Mouse (Mus musculus) testis, adult 2 months (tissue): ENCODE results near the gene Ctdsp1. TPM values are rescaled to one million over a fixed set of nuclear protein-coding genes. Genes with fewer than 3 reads are reported as not detected.
A peak's percentile ranks its signal among the peaks of the same experiment; 100 is the strongest.

Experiments
- H3K27ac ChIP-seq: fragments of 200-500 bp; 2 replicates; pipeline ENCODE4 v1.5.1; 2012; ENCODE audit warnings: low read depth, low read length; ENCODE audit not compliant: control insufficient read depth, insufficient read depth
- H3K27me3 ChIP-seq: fragments of 200-500 bp; 2 replicates; pipeline ENCODE4 v1.6.1; 2012; ENCODE audit warnings: mild to moderate bottlenecking, low read length, moderate library complexity; ENCODE audit not compliant: control insufficient read depth, insufficient read depth
- H3K36me3 ChIP-seq: fragments of 200-500 bp; 2 replicates; pipeline ENCODE4 v1.6.1; 2012; ENCODE audit warnings: mild to moderate bottlenecking, low read length; ENCODE audit not compliant: control insufficient read depth, insufficient read depth
- H3K4me1 ChIP-seq: fragments of 200-500 bp; 2 replicates; pipeline ENCODE4 v1.6.1; 2012; ENCODE audit warnings: low read length; ENCODE audit not compliant: control insufficient read depth, insufficient read depth
- H3K4me3 ChIP-seq: fragments of 200-500 bp; 2 replicates; pipeline ENCODE4 v1.5.1; 2012; ENCODE audit warnings: low read depth, mild to moderate bottlenecking, low read length, moderate library complexity, mixed read lengths; ENCODE audit not compliant: control insufficient read depth
- CTCF ChIP-seq: fragments of 200-500 bp; IDR thresholded peaks from 2 replicates; pipeline ENCODE4 v1.5.1; 2012; ENCODE audit warnings: low read depth, mild to moderate bottlenecking, inconsistent platforms, low read length, moderate library complexity; ENCODE audit not compliant: control insufficient read depth, insufficient read depth, insufficient replicate concordance
- POLR2A ChIP-seq: fragments of 200-500 bp; IDR thresholded peaks from 2 replicates; pipeline ENCODE4 v1.6.1; 2012; ENCODE audit warnings: low read depth, mild to moderate bottlenecking, inconsistent platforms, low read length, moderate library complexity; ENCODE audit not compliant: control insufficient read depth
- polyA plus RNA-seq: library from polyadenylated mRNA; depleted of rRNA; stranded (reverse); fragments of >200 nt; gene quantifications from 2 replicates; pipeline ENCODE4 v1.2.3, GENCODE M21; 2012; rRNA removed

Ctdsp1 gene
- 12.1 and 13.6 TPM in 2 replicates for polyA plus RNA-seq

DNA sequence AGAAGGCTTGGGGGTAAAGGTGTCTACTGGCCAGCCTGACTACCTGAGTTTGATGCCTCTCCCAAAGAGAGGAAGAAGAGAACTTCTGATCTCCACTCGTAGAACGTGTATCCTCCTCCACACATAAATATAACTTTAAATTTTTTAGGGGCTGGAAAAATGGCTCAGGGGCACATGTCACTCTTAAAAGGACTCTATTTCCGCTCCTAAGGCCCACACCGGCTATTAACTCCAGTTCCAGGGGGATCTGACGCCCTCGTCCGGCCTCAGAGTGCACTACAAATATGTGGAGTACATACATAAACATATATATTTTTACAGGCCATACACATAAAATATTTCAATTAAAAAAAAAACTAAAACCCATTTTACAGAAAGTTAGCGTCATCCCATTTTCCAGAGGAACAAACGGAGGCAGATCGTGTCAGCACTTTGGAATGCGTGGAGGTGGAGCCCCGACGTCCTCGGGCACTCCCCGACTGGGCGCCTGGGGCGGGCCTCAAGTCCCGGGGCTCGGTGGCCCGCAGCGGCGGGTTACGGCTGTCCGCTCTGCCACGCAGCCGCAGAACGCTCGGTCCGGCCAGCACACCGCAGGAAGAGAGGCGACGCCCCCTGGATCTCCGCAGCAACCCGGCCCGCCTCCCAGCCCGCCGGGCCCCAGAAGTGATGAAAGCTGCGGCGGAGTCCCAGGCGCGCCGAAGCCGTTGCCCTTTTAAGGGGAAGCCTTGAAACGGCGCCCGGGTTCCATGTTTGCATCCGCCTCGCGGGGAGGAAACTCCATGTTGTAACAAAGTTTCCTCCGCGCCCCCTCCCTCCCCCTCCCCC, at the start of gene Ctdsp1:
Gene Ctdsp1 (plus strand): TSS at position 586 of the 825 bp plus-strand sequence.
- peak within 1 kb of the TSS; percentile 89 for H3K4me3 ChIP-seq
- peak within 1 kb of the TSS; percentile 77 for H3K27ac ChIP-seq
- H3K4me1 ChIP-seq = peaks cover 32% of the 10 kb centered on the region
- H3K27me3 ChIP-seq = no peaks in the 10 kb centered on the region
- H3K36me3 ChIP-seq = no peaks in the 10 kb centered on the region
- TF ChIP-seq POLR2A (peak; percentile 40; the same call in 1 of the 2 replicates), CTCF (no peak)

DNA sequence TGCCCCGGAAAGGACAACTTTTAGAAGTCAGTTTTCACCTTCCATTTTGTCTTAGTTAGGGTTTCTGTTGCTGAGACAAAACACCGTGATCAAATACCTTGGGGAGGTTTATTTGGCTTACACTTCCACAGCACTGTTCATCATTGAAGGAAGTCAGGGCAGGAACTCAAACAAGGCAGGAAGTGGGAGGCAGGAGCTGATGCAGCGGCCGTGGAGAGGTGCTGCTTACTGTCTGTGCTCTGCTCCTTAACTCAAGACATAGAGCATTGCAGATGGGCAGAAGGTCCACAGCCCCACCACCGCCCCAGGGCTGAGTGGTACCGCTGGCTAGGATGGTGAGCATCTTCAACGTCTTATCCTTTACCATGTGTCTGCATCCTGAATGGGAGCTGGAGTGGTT, 49.4 kb upstream of the Ctdsp1 start:
- Histone ChIP-seq H3K27me3 (no peaks in the 10 kb centered on the region), H3K4me3 (no peak overlapping the region), H3K27ac (no peak overlapping the region), H3K4me1 (peaks cover 6% of the 10 kb centered on the region), H3K36me3 (no peaks in the 10 kb centered on the region)
- no peak for TF ChIP-seq POLR2A
- no peak for TF ChIP-seq CTCF

DNA sequence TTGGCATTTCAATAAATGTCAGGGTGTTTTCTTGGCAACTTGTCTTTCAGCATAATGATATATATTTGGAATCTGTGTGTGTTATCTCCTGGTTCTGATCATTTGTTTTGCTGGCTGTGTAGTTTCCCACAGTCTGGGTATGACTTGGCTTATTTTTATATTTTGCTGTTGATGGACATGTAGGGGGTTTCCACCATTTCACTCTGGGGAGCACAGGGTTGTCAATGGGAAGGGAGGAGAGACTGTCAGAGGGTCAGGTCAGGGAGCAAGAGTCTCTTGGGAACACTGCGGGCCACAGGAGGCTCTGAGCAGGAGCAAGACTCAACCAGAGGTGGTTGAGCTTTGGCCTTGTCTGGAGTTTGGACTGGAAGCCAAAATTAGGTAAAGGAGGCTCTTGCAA, 49.0 kb upstream of the Ctdsp1 start:
- Histone ChIP-seq H3K36me3 (no peaks in the 10 kb centered on the region), H3K4me3 (no peak overlapping the region), H3K27me3 (no peaks in the 10 kb centered on the region), H3K27ac (no peak overlapping the region), H3K4me1 (peaks cover 4% of the 10 kb centered on the region)
- no peak for TF ChIP-seq CTCF
- TF ChIP-seq POLR2A = no peak

DNA sequence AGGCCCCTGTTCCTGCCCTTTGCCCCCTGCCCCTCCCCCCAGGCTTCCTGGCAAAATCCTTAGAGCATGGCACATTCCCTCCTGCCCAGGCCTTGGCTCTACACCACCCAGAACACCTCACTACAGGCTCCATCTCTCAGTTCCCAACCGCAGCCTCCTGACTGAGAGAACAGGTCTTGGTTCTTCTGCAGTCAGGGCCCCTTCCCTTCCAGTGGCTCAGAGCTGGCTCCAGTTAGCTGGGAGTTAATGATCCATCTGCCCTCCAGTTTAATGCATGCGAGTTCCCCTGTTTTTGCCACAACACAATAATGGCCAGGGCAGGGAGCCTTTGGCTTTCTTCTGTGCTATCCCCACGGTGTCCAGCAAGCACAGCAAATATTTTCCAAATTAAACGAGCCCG, 48.1 kb upstream of the Ctdsp1 start:
- Histone ChIP-seq H3K4me3 (no peak overlapping the region), H3K4me1 (peaks cover 2% of the 10 kb centered on the region), H3K27me3 (no peaks in the 10 kb centered on the region), H3K27ac (no peak overlapping the region), H3K36me3 (no peaks in the 10 kb centered on the region)
- TF ChIP-seq POLR2A (no peak), CTCF (no peak)

DNA sequence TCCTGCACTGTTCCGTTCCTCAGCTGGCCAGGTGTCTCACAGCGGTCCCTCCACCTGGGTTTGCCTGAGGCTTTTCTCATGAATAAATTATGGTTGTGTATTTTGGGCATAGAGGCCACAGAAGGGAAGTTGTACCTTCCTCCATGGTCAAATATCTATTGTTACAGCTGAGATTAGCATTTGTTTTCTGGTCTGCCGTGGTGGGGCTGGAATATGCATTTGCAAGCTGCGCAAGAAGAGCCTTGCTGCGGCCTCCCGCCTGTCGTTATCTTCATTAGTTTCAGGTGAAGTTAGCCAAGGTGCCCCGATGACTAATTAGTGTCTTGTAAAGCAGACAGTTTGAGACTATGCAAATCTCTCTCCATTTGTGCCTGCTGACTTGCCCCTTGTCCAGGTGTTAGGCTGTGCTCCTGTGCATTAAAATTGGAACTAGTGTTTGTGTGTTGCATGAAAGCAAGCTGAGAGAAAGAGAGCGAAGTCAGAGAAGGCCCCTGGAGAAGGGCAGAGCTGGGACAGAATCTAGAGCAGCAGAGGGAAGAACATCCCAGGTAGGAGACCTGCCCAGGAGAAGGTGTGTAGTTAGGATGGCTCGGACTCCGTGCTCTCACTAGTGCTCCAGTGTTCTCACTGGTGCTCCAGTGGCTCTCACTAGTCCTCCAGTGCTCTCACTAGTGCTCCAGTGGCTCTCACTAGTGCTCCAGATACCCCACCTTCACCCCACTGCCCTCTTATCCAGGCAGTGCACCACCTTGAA, 47.0 kb upstream of the Ctdsp1 start:
- Histone ChIP-seq H3K4me1 (peaks cover 2% of the 10 kb centered on the region), H3K27me3 (no peaks in the 10 kb centered on the region), H3K27ac (no peak overlapping the region), H3K36me3 (no peaks in the 10 kb centered on the region), H3K4me3 (no peak overlapping the region)
- no peak for TF ChIP-seq CTCF
- TF ChIP-seq POLR2A = no peak

DNA sequence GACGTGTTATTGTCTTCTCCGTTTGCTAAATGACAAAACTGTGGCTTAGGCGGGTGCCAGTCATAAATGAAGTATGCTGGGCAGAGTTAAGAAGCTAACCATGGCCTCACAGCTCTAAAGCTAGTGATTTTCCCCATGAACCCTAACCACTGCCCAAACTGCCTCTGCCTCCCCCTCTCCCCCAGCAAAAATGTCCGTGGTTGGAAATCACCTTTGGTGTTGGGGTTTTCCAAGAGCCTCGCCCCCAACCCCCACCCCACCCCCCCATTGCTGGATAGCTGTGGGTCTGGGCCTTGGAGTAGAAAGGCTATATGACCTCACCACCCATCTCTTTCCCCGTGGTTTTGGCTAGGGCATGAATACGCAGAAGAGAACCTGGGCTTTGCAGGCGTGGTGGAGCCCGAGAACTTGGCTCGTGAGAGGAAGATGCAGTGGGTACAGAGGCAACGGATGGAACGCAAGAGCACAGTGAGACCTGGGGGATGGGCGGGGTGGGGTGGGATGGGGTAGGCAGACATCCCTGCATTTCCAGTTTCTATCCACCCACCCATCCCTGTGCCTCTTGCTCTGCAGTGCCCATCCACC, 40.0 kb upstream of the Ctdsp1 start:
- TF ChIP-seq POLR2A = no peak
- TF ChIP-seq CTCF = no peak
- no peaks in the 10 kb centered on the region for H3K36me3 ChIP-seq
- H3K4me1 ChIP-seq = no peaks in the 10 kb centered on the region
- H3K27me3 ChIP-seq = no peaks in the 10 kb centered on the region
- H3K4me3 ChIP-seq = peak overlapping the region; percentile 70
- no peak overlapping the region for H3K27ac ChIP-seq

DNA sequence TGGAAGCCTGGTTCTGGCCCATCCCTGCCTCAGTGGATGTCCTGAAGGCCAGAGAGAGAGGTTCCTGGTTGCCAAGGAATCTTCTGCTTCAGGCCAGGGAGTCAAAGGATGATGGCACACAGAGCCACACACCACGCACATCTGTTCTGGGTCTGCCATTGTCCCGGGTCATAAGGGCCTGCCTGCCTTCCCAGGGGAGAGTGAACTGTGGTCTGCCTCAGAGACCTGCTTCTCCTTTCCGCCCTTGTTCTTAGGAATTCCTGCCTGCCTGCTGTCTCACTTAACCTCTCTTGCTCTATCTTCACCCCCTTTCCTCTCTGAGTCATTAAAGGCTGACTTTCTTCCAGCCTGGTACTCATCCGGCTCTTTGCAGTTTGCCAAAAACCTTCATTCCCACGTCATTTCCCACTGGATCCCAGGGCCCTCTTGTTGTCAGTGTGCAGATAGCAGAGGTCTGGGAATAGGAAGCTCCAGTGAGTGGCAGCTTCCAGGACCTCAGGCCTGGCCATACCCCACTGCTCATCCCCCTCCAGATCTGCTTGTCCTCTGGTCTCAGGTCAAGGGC, 38.7 kb upstream of the Ctdsp1 start:
- no peak for TF ChIP-seq CTCF
- Histone ChIP-seq H3K4me3 (peak overlapping the region; percentile 70), H3K27me3 (no peaks in the 10 kb centered on the region), H3K36me3 (no peaks in the 10 kb centered on the region), H3K4me1 (no peaks in the 10 kb centered on the region), H3K27ac (no peak overlapping the region; the same call in 1 of the 2 replicates)
